Mouse (Mus musculus): ENCODE data around the gene Tnrc6b. TPM values are rescaled to one million over a fixed set of nuclear protein-coding genes. Genes with fewer than 3 reads are reported as not detected.

Gene Tnrc6b
- polyA plus RNA-seq, 1 experiment, result 47.5 TPM

- Histone ChIP-seq H3K4me1 (ENCODE audit: control insufficient read depth, insufficient read depth, low read length) (peaks cover 10% of the 10 kb centered on the region), H3K4me3 (ENCODE audit: insufficient read depth, low read depth, low read length) (no peak overlapping the region), H3K27ac (ENCODE audit: insufficient read depth, low read depth, low read length) (no peak overlapping the region)
- WGBS, result 4% methylated on average over 1 of the region's 1 CpGs
- no peak for TF ChIP-seq POLR2A (IDR thresholded peaks at IDR 0.05; ENCODE audit: insufficient read depth, low read depth, low read length)
- no peak for TF ChIP-seq CTCF (IDR thresholded peaks at IDR 0.05; ENCODE audit: insufficient read depth, low read depth, low read length)
Measured at GRCm38 (mm10) chr15:80822276-80822675, 111.2 kb downstream of the Tnrc6b start.

GRCm38 (mm10) chr15:80831170-80831569 lies 120.1 kb downstream of the Tnrc6b start:
- Histone ChIP-seq H3K27ac (ENCODE audit: insufficient read depth, low read depth, low read length) (no peak overlapping the region), H3K4me3 (ENCODE audit: insufficient read depth, low read depth, low read length) (no peak overlapping the region), H3K4me1 (ENCODE audit: control insufficient read depth, insufficient read depth, low read length) (no peaks in the 10 kb centered on the region)
- 86% methylated on average over 3 of the region's 3 CpGs for WGBS
- TF ChIP-seq CTCF (IDR thresholded peaks at IDR 0.05; ENCODE audit: insufficient read depth, low read depth, low read length) (no peak), POLR2A (IDR thresholded peaks at IDR 0.05; ENCODE audit: insufficient read depth, low read depth, low read length) (no peak)

- H3K27ac ChIP-seq (ENCODE audit: insufficient read depth, low read depth, low read length), result no peak overlapping the region
- WGBS, result 62% methylated on average over 3 of the region's 3 CpGs
- no peak overlapping the region for H3K4me3 ChIP-seq (ENCODE audit: insufficient read depth, low read depth, low read length)
- no peak for TF ChIP-seq CTCF (IDR thresholded peaks at IDR 0.05; ENCODE audit: insufficient read depth, low read depth, low read length)
- TF ChIP-seq POLR2A (IDR thresholded peaks at IDR 0.05; ENCODE audit: insufficient read depth, low read depth, low read length), result no peak
- H3K4me1 ChIP-seq (ENCODE audit: control insufficient read depth, insufficient read depth, low read length), result no peaks in the 10 kb centered on the region
Measured at GRCm38 (mm10) chr15:80832808-80833207, 121.7 kb downstream of the Tnrc6b start.

GRCm38 (mm10) chr15:80836246-80836645 lies 125.1 kb downstream of the Tnrc6b start:
- H3K4me1 ChIP-seq (ENCODE audit: control insufficient read depth, insufficient read depth, low read length), result peaks cover 3% of the 10 kb centered on the region
- H3K4me3 ChIP-seq (ENCODE audit: insufficient read depth, low read depth, low read length), result no peak overlapping the region
- TF ChIP-seq POLR2A (IDR thresholded peaks at IDR 0.05; ENCODE audit: insufficient read depth, low read depth, low read length), result no peak
- TF ChIP-seq CTCF (IDR thresholded peaks at IDR 0.05; ENCODE audit: insufficient read depth, low read depth, low read length), result no peak
- H3K27ac ChIP-seq (ENCODE audit: insufficient read depth, low read depth, low read length), result no peak overlapping the region
- 58% methylated on average over 3 of the region's 3 CpGs for WGBS

- WGBS, result 32% methylated on average over 4 of the region's 4 CpGs
- Histone ChIP-seq H3K4me3 (ENCODE audit: insufficient read depth, low read depth, low read length) (no peak overlapping the region), H3K4me1 (ENCODE audit: control insufficient read depth, insufficient read depth, low read length) (peaks cover 3% of the 10 kb centered on the region), H3K27ac (ENCODE audit: insufficient read depth, low read depth, low read length) (no peak overlapping the region)
- TF ChIP-seq CTCF (IDR thresholded peaks at IDR 0.05; ENCODE audit: insufficient read depth, low read depth, low read length), result no peak
- TF ChIP-seq POLR2A (IDR thresholded peaks at IDR 0.05; ENCODE audit: insufficient read depth, low read depth, low read length), result no peak
Measured at GRCm38 (mm10) chr15:80838836-80839235, 127.7 kb downstream of the Tnrc6b start.

- H3K27ac ChIP-seq (ENCODE audit: insufficient read depth, low read depth, low read length), result no peak overlapping the region
- no peak for TF ChIP-seq CTCF (IDR thresholded peaks at IDR 0.05; ENCODE audit: insufficient read depth, low read depth, low read length)
- TF ChIP-seq POLR2A (IDR thresholded peaks at IDR 0.05; ENCODE audit: insufficient read depth, low read depth, low read length), result no peak
- 63% methylated on average over 9 of the region's 9 CpGs for WGBS
- peaks cover 5% of the 10 kb centered on the region for H3K4me1 ChIP-seq (ENCODE audit: control insufficient read depth, insufficient read depth, low read length)
- H3K4me3 ChIP-seq (ENCODE audit: insufficient read depth, low read depth, low read length), result no peak overlapping the region
Measured at GRCm38 (mm10) chr15:80839653-80840420, 128.7 kb downstream of the Tnrc6b start.

- H3K4me1 ChIP-seq (ENCODE audit: control insufficient read depth, insufficient read depth, low read length), result peaks cover 2% of the 10 kb centered on the region
- no peak overlapping the region for H3K4me3 ChIP-seq (ENCODE audit: insufficient read depth, low read depth, low read length)
- TF ChIP-seq CTCF (IDR thresholded peaks at IDR 0.05; ENCODE audit: insufficient read depth, low read depth, low read length) (no peak), POLR2A (IDR thresholded peaks at IDR 0.05; ENCODE audit: insufficient read depth, low read depth, low read length) (no peak)
- no peak overlapping the region for H3K27ac ChIP-seq (ENCODE audit: insufficient read depth, low read depth, low read length)
- WGBS, result 82% methylated on average over 1 of the region's 1 CpGs
Measured at GRCm38 (mm10) chr15:80844262-80844661, 133.1 kb downstream of the Tnrc6b start.

GRCm38 (mm10) chr15:80844926-80845325 lies 133.8 kb downstream of the Tnrc6b start:
- WGBS, result 91% methylated on average over 2 of the region's 2 CpGs

GRCm38 (mm10) chr15:80850004-80850403 lies 138.9 kb downstream of the Tnrc6b start:
- no peak overlapping the region for H3K4me3 ChIP-seq (ENCODE audit: insufficient read depth, low read depth, low read length)
- H3K27ac ChIP-seq (ENCODE audit: insufficient read depth, low read depth, low read length), result no peak overlapping the region
- WGBS, result 34% methylated on average over 8 of the region's 8 CpGs
- H3K4me1 ChIP-seq (ENCODE audit: control insufficient read depth, insufficient read depth, low read length), result peaks cover 6% of the 10 kb centered on the region
- no peak for TF ChIP-seq POLR2A (IDR thresholded peaks at IDR 0.05; ENCODE audit: insufficient read depth, low read depth, low read length)
- TF ChIP-seq CTCF (IDR thresholded peaks at IDR 0.05; ENCODE audit: insufficient read depth, low read depth, low read length), result no peak

More at GRCm38 (mm10) chr15:80844926-80845325, 133.8 kb downstream of the Tnrc6b start:
- TF ChIP-seq CTCF (IDR thresholded peaks at IDR 0.05; ENCODE audit: insufficient read depth, low read depth, low read length) (no peak), POLR2A (IDR thresholded peaks at IDR 0.05; ENCODE audit: insufficient read depth, low read depth, low read length) (no peak)
- Histone ChIP-seq H3K4me1 (ENCODE audit: control insufficient read depth, insufficient read depth, low read length) (peaks cover 7% of the 10 kb centered on the region), H3K4me3 (ENCODE audit: insufficient read depth, low read depth, low read length) (no peak overlapping the region), H3K27ac (ENCODE audit: insufficient read depth, low read depth, low read length) (no peak overlapping the region)
